Mouse (Mus musculus) MEL (cell line): ENCODE results near the gene Psrc1. TPM values are rescaled to one million over a fixed set of nuclear protein-coding genes. Genes with fewer than 3 reads are reported as not detected.

Experiments used
- DNase-seq: peaks from one replicate; pipeline ENCODE4 v3.0.0; 2011; ENCODE audit warnings: low read depth, low spot score
- H3K27ac ChIP-seq: 2 replicates; pipeline ENCODE4 v1.5.1; 2012; ENCODE audit warnings: low read depth, mild to moderate bottlenecking, control low read depth, low read length, moderate library complexity; ENCODE audit not compliant: control insufficient read depth
- H3K27me3 ChIP-seq, 2 experiments: fragments of 150-350 bp in 1 of 2; sonication (generic) in 1 of 2; 2 replicates each; pipeline ENCODE4 v1.6.1; 2012; ENCODE audit warnings: low read length in 2 of 2, mild to moderate bottlenecking in 2 of 2, improper control_type of control experiment in 1 of 2, moderate library complexity in 1 of 2; ENCODE audit not compliant: insufficient read depth in 2 of 2, control insufficient read depth in 1 of 2
- H3K36me3 ChIP-seq, 2 experiments: 2 replicates each; pipeline ENCODE4 v1.6.1; 2012 to 2014; ENCODE audit warnings: low read length in 2 of 2, improper control_type of control experiment in 1 of 2, inconsistent platforms in 1 of 2, mild to moderate bottlenecking in 1 of 2; ENCODE audit not compliant: insufficient read depth in 2 of 2, control insufficient read depth in 1 of 2
- H3K4me1 ChIP-seq, 2 experiments: fragments of 150-350 bp in 1 of 2; sonication (generic) in 1 of 2; 2 replicates each; pipeline ENCODE4 v1.6.1; 2012; ENCODE audit warnings: low read length in 2 of 2, improper control_type of control experiment in 1 of 2, mild to moderate bottlenecking in 1 of 2; ENCODE audit not compliant: insufficient read depth in 2 of 2, control insufficient read depth in 1 of 2
- H3K4me3 ChIP-seq, 2 experiments: fragments of 150-350 bp in 1 of 2; sonication (generic) in 1 of 2; 2 replicates each; pipeline ENCODE4 v1.5.1; 2012; ENCODE audit warnings: low read depth in 2 of 2, low read length in 2 of 2, mild to moderate bottlenecking in 2 of 2, moderate library complexity in 2 of 2, control low read depth in 1 of 2, improper control_type of control experiment in 1 of 2; ENCODE audit not compliant: control insufficient read depth in 1 of 2, insufficient read depth in 1 of 2
- H3K79me2 ChIP-seq: 2 replicates; pipeline ENCODE4 v1.6.1; 2012; ENCODE audit warnings: mild to moderate bottlenecking, low read length, moderate library complexity; ENCODE audit not compliant: control insufficient read depth, poor library complexity, insufficient read depth
- H3K9ac ChIP-seq: 2 replicates; pipeline ENCODE4 v1.6.1; 2012; ENCODE audit warnings: low read depth, mild to moderate bottlenecking, control low read depth, low read length, moderate library complexity; ENCODE audit not compliant: control insufficient read depth, poor library complexity, severe bottlenecking
- H3K9me3 ChIP-seq: fragments of 150-350 bp; sonication (generic); replicated peaks from 2 replicates; pipeline ENCODE4 v1.6.1; 2012; ENCODE audit warnings: mild to moderate bottlenecking, low read length, improper control_type of control experiment, moderate library complexity; ENCODE audit not compliant: insufficient read depth
- BHLHE40 ChIP-seq: IDR thresholded peaks from 2 replicates; pipeline ENCODE4 v1.6.1; 2012; ENCODE audit warnings: low read depth, mild to moderate bottlenecking, inconsistent platforms, low read length, improper control_type of control experiment, borderline replicate concordance
- CHD2 ChIP-seq: IDR thresholded peaks from 2 replicates; pipeline ENCODE4 v1.6.1; 2011; ENCODE audit warnings: low read length, improper control_type of control experiment
- CTCF ChIP-seq, 3 experiments: IDR thresholded peaks in 2 of 3; conservative IDR thresholded peaks in 1 of 3; 2 replicates each; pipeline ENCODE4 v1.5.1; 2011 to 2012; ENCODE audit warnings: low read length in 3 of 3, low read depth in 2 of 3, mild to moderate bottlenecking in 2 of 3, improper control_type of control experiment in 1 of 3, inconsistent platforms in 1 of 3, mixed read lengths in 1 of 3, moderate library complexity in 1 of 3; ENCODE audit not compliant: control insufficient read depth in 1 of 3, insufficient read depth in 1 of 3, poor library complexity in 1 of 3, severe bottlenecking in 1 of 3
- EP300 ChIP-seq, 2 experiments: IDR thresholded peaks; 2 replicates each; pipeline ENCODE4 v1.6.1; 2011; ENCODE audit warnings: improper control_type of control experiment in 2 of 2, low read length in 2 of 2, low read depth in 1 of 2, mild to moderate bottlenecking in 1 of 2
- ETS1 ChIP-seq: IDR thresholded peaks from 2 replicates; pipeline ENCODE4 v1.6.1; 2012; ENCODE audit warnings: low read depth, mild to moderate bottlenecking, inconsistent platforms, low read length, improper control_type of control experiment, moderate library complexity
- GABPA ChIP-seq: IDR thresholded peaks from 2 replicates; pipeline ENCODE4 v1.6.1; 2012; ENCODE audit warnings: low read depth, mild to moderate bottlenecking, inconsistent platforms, low read length, improper control_type of control experiment, moderate library complexity
- JUND ChIP-seq: IDR thresholded peaks from 2 replicates; pipeline ENCODE4 v1.6.1; 2011; ENCODE audit warnings: low read depth, mild to moderate bottlenecking, improper control_type of control experiment, low read length
- KAT2A ChIP-seq: conservative IDR thresholded peaks from 2 replicates; pipeline ENCODE4 v1.6.1; 2012; ENCODE audit warnings: low read depth, low read length, improper control_type of control experiment, inconsistent platforms
- MAX ChIP-seq: IDR thresholded peaks from 2 replicates; pipeline ENCODE4 v1.6.1; 2011; ENCODE audit warnings: low read length, improper control_type of control experiment
- MAZ ChIP-seq: IDR thresholded peaks from 2 replicates; pipeline ENCODE4 v1.6.1; 2012; ENCODE audit warnings: low read depth, mild to moderate bottlenecking, inconsistent platforms, low read length, improper control_type of control experiment
- MEF2A ChIP-seq: IDR thresholded peaks from 2 replicates; pipeline ENCODE4 v1.6.1; 2014; ENCODE audit warnings: low read depth, mild to moderate bottlenecking, inconsistent platforms, low read length, improper control_type of control experiment; ENCODE audit not compliant: poor library complexity, insufficient replicate concordance, severe bottlenecking; ENCODE audit errors: extremely low read depth
- MYB ChIP-seq: IDR thresholded peaks from 2 replicates; pipeline ENCODE4 v1.6.1; 2011; ENCODE audit warnings: mild to moderate bottlenecking, low read depth, low read length, improper control_type of control experiment
- MYC ChIP-seq: IDR thresholded peaks from 2 replicates; pipeline ENCODE4 v1.6.1; 2011; ENCODE audit warnings: low read depth, mild to moderate bottlenecking, low read length, improper control_type of control experiment, moderate library complexity
- POLR2A ChIP-seq, 2 experiments: IDR thresholded peaks; 2 replicates each; pipeline ENCODE4 v1.6.1; 2011 to 2012; ENCODE audit warnings: low read length in 2 of 2, mild to moderate bottlenecking in 2 of 2, control low read depth in 1 of 2, improper control_type of control experiment in 1 of 2, low read depth in 1 of 2, moderate library complexity in 1 of 2; ENCODE audit not compliant: control insufficient read depth in 1 of 2, insufficient read depth in 1 of 2, poor library complexity in 1 of 2
- POLR2AphosphoS2 ChIP-seq: IDR thresholded peaks from 2 replicates; pipeline ENCODE4 v1.6.1; 2011; ENCODE audit warnings: low read length, improper control_type of control experiment
- TAL1 ChIP-seq: IDR thresholded peaks from 2 replicates; pipeline ENCODE4 v1.6.1; 2012; ENCODE audit warnings: mild to moderate bottlenecking, inconsistent platforms, low read length, moderate library complexity, mixed read lengths
- TBP ChIP-seq: IDR thresholded peaks from 2 replicates; pipeline ENCODE4 v1.8.0; 2011; ENCODE audit warnings: low read depth, low read length, improper control_type of control experiment
- UBTF ChIP-seq: IDR thresholded peaks from 2 replicates; pipeline ENCODE4 v1.6.1; 2012; ENCODE audit warnings: low read depth, mild to moderate bottlenecking, inconsistent platforms, low read length, improper control_type of control experiment, moderate library complexity, borderline replicate concordance; ENCODE audit not compliant: insufficient read depth
- ZC3H11A ChIP-seq: IDR thresholded peaks from 2 replicates; pipeline ENCODE4 v1.6.1; 2012; ENCODE audit warnings: low read depth, mild to moderate bottlenecking, inconsistent platforms, low read length, improper control_type of control experiment
- ZMIZ1 ChIP-seq: IDR thresholded peaks from 2 replicates; pipeline ENCODE4 v1.6.1; 2012; ENCODE audit warnings: low read depth, mild to moderate bottlenecking, inconsistent platforms, low read length, improper control_type of control experiment, moderate library complexity
- ZNF384 ChIP-seq: IDR thresholded peaks from 2 replicates; pipeline ENCODE4 v1.6.1; 2012; ENCODE audit warnings: low read depth, mild to moderate bottlenecking, inconsistent platforms, low read length, improper control_type of control experiment
- polyA plus RNA-seq, 2 experiments: library from polyadenylated mRNA; stranded (reverse) in 1 of 2; unstranded in 1 of 2; fragments of >175 nt in 1 of 2; fragments of >200 nt in 1 of 2; gene quantifications; 2 replicates each; pipeline versions ENCODE4 v1.2.1 to v1.2.4; 2012; ENCODE audit warnings: low replicate concordance in 2 of 2, low read depth in 1 of 2; ENCODE audit not compliant: insufficient read length in 2 of 2, insufficient read depth in 1 of 2, missing spikeins in 1 of 2
- total RNA-seq: library from RNA; depleted of rRNA; stranded (reverse); fragments of 300-350 nt; gene quantifications from 2 replicates; pipeline ENCODE4 v1.2.3, GENCODE M21; 2012

Psrc1 gene
- total and polyA plus RNA-seq, 3 experiments, result 14.6 to 37.3 TPM; not detected in 1

GRCm38 (mm10) chr3:108423006-108423405 lies 39.4 kb downstream of the Psrc1 start:
- Histone ChIP-seq H3K79me2 (no peaks in the 10 kb centered on the region), H3K9me3 (no peaks in the 10 kb centered on the region), H3K4me1 (no peaks in the 10 kb centered on the region), H3K9ac (no peak overlapping the region), H3K27me3 (peaks cover 0 to 3% of the 10 kb centered on the region in 2 experiments; a peak in 1 of 4 replicates), H3K4me3 (no peak overlapping the region), H3K36me3 (peaks cover 0 to 4% of the 10 kb centered on the region in 2 experiments; a peak in 1 of 4 replicates), H3K27ac (no peak overlapping the region)
- TF ChIP-seq MYB, result no peak
- no peak for TF ChIP-seq KAT2A
- no peak for TF ChIP-seq TAL1
- no peak for TF ChIP-seq ZC3H11A
- TF ChIP-seq TBP, result no peak
- TF ChIP-seq MYC, result no peak
- no peak for TF ChIP-seq MAX
- no peak for TF ChIP-seq ZMIZ1
- TF ChIP-seq EP300 (IDR thresholded peaks at IDR 0.05; ENCODE audit: low read depth in 1 of 2, low read length in 2 of 2), result no peak
- TF ChIP-seq POLR2A (IDR thresholded peaks at IDR 0.05; ENCODE audit: control insufficient read depth in 1 of 2, insufficient read depth in 1 of 2, low read depth in 1 of 2, low read length in 2 of 2, poor library complexity in 1 of 2), result no peak
- TF ChIP-seq UBTF, result no peak
- TF ChIP-seq ETS1, result no peak
- TF ChIP-seq POLR2AphosphoS2, result no peak; the same call in 1 of the 2 replicates
- TF ChIP-seq BHLHE40, result no peak
- TF ChIP-seq MEF2A, result no peak
- no peak for TF ChIP-seq CTCF (IDR thresholded peaks at IDR 0.05 in 2 of 3, conservative IDR thresholded peaks at IDR 0.05 in 1 of 3; ENCODE audit: control insufficient read depth in 1 of 3, insufficient read depth in 1 of 3, low read depth in 2 of 3, low read length in 3 of 3, poor library complexity in 1 of 3, severe bottlenecking in 1 of 3)
- no peak for TF ChIP-seq MAZ
- DNase-seq, result no peak

- no peaks in the 10 kb centered on the region for H3K79me2 ChIP-seq
- H3K27me3 ChIP-seq, result no peaks in the 10 kb centered on the region
- TF ChIP-seq MEF2A (0 out of 2 replicates have a peak, but pooled peaks have one; percentile 10), MAX (no peak), ZMIZ1 (peak; percentile 69), ZC3H11A (no peak), POLR2AphosphoS2 (peak; percentile 85; the same call in 1 of the 2 replicates), POLR2A (IDR thresholded peaks at IDR 0.05; ENCODE audit: control insufficient read depth in 1 of 2, insufficient read depth in 1 of 2, low read depth in 1 of 2, low read length in 2 of 2, poor library complexity in 1 of 2) (0 out of 4 replicates have a peak, but pooled peaks of 1 of the 2 experiments have one; percentile 28), GABPA (no peak), ZNF384 (no peak), JUND (no peak), CHD2 (peak; percentile 9; the same call in 1 of the 2 replicates)
- no peaks in the 10 kb centered on the region for H3K4me1 ChIP-seq
- no peak overlapping the region for H3K9ac ChIP-seq
- no peaks in the 10 kb centered on the region for H3K9me3 ChIP-seq
- H3K27ac ChIP-seq, result no peak overlapping the region
- no peak overlapping the region for H3K4me3 ChIP-seq
- H3K36me3 ChIP-seq, result peaks cover 0 to 6% of the 10 kb centered on the region in 2 experiments; a peak in 1 of 4 replicates
- peak; percentile 37 for DNase-seq
Observed at GRCm38 (mm10) chr3:108423844-108424801, 40.5 kb downstream of the Psrc1 start.
